Mouse (Mus musculus) thymus, adult 2 months (tissue): Measurements from ENCODE around the gene Gm8126. TPM values are rescaled to one million over a fixed set of nuclear protein-coding genes. Genes with fewer than 3 reads are reported as not detected.
"Not testable (repeated sequence)": the region's sequence is repeated elsewhere in the genome, so short reads cannot be mapped to it uniquely, and the experiment has no call there.

Source experiments
- DNase-seq: peaks from one replicate; pipeline ENCODE4 v3.0.0; 2021
- H3K27ac ChIP-seq: fragments of 200-500 bp; 2 replicates; pipeline ENCODE4 v1.5.1; 2012; ENCODE audit warnings: low read length, control low read depth; ENCODE audit not compliant: control insufficient read depth, insufficient read depth
- H3K27me3 ChIP-seq: fragments of 200-500 bp; 2 replicates; pipeline ENCODE4 v1.6.1; 2012; ENCODE audit warnings: mild to moderate bottlenecking, low read length, moderate library complexity, mixed read lengths; ENCODE audit not compliant: control insufficient read depth, insufficient read depth
- H3K36me3 ChIP-seq: fragments of 200-500 bp; 2 replicates; pipeline ENCODE4 v1.6.1; 2012; ENCODE audit warnings: mild to moderate bottlenecking, low read length, moderate library complexity; ENCODE audit not compliant: control insufficient read depth, insufficient read depth
- H3K4me1 ChIP-seq: fragments of 200-500 bp; replicated peaks from 2 replicates; pipeline ENCODE4 v1.6.1; 2012; ENCODE audit warnings: low read length; ENCODE audit not compliant: control insufficient read depth, insufficient read depth
- H3K4me3 ChIP-seq: fragments of 200-500 bp; 2 replicates; pipeline ENCODE4 v1.5.1; 2012; ENCODE audit warnings: mild to moderate bottlenecking, low read length, control low read depth, moderate library complexity; ENCODE audit not compliant: control insufficient read depth, insufficient read depth
- WGBS: fragments of 180-500 bp; shearing (Covaris S2); methylation state at CpG from one replicate; pipeline ENCODE4 v1.1.7; 2018; 5-methylcytosine and 5-hydroxymethylcytosine counted together
- polyA plus RNA-seq: library from polyadenylated mRNA; depleted of rRNA; stranded (reverse); fragments of >200 nt; gene quantifications from 2 replicates; pipeline ENCODE4 v1.2.3, GENCODE M21; 2012; rRNA removed

Gm8126 gene
- polyA plus RNA-seq: 0.07 TPM in 1 of 2 replicates, not detected in the other

- not testable (repeated sequence) for H3K36me3 ChIP-seq, H3K4me3 ChIP-seq, DNase-seq, H3K4me1 ChIP-seq, H3K27ac ChIP-seq, H3K27me3 ChIP-seq
- 95% methylated on average over 3 of the region's 4 CpGs for WGBS
Observed at GRCm38 (mm10) chr14:43258349-43258748, at the start of gene Gm8126. Gene Gm8126 (plus strand): TSS chr14:43258649.

DNA sequence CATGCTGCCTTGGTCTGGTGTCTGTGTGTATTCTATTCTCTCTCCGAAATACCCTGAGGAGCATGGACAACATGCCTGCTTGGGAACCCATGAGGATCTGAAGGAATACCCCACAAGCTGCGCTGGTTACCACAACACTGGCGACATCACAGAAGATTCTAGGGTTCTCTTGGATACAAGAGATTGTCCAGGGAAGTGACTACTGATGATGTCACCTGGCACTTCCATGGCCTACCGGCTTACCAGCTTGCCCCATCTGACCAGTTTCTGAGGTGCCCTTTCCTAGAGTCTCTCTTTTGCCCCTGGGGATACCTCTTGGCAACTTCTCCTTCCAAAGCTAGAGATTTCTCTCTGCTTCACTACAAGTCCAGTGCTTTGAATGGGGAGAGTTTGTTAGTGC lies 23.2 kb upstream of the Gm8126 start, which contains the start of gene Gm8122:
TSS of gene Gm8122 (minus strand) at position 101 of the 400 bp plus-strand sequence.
- not testable (repeated sequence) for H3K4me1 ChIP-seq, H3K36me3 ChIP-seq, H3K27me3 ChIP-seq, DNase-seq, H3K4me3 ChIP-seq, H3K27ac ChIP-seq
- 94% methylated on average over 4 of the region's 4 CpGs for WGBS

GRCm38 (mm10) chr14:43237769-43238168 lies 20.7 kb upstream of the Gm8126 start:
- not testable (repeated sequence) for H3K27ac ChIP-seq, H3K36me3 ChIP-seq, DNase-seq, H3K27me3 ChIP-seq, H3K4me1 ChIP-seq, H3K4me3 ChIP-seq

GRCm38 (mm10) chr14:43249611-43250170 lies 8.8 kb upstream of the Gm8126 start:
- WGBS: 42% methylated on average over 9 of the region's 12 CpGs
- H3K4me1 ChIP-seq, H3K27ac ChIP-seq, H3K36me3 ChIP-seq, H3K4me3 ChIP-seq, H3K27me3 ChIP-seq: not testable (repeated sequence)
- DNase-seq: peak; percentile 15

DNA sequence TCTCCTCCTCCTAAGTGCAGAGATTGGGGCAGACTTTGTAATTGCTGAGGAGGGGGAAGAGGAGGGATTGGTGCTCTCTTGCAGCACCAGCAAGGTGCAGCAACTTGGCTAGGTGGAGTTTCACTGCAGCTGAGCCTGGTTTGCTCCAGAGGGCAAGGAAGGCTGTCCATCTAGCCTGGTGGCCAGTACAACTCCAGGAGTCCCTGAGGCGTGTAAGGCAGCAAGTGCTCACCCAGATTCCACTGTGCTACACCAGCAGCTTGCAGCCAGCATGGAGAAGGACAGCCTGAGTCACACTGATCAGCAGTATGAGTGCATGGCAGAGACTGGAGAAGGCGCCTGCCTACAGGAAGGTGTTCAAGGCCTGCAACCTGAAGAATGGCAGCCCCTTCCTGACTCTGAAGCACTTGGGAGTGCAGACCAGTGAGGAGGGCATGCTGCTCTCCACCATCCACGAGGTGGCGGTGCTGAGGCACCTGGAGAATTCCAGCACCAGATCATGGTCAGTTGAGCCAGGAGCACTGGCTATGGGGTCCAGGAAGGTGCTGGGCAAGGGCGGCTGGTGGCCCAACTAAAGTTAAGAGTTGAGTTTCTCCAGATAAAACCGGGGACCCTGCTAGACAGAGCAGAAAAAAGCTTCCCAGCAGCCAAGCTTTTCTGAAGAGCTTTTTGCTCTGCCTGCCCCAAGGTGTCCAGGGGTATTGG lies 7.7 kb upstream of the Gm8126 start:
- H3K36me3 ChIP-seq, H3K4me1 ChIP-seq, H3K27me3 ChIP-seq, H3K27ac ChIP-seq, H3K4me3 ChIP-seq: not testable (repeated sequence)
- DNase-seq: peak; percentile 4
- WGBS: 38% methylated on average over 5 of the region's 6 CpGs

DNA sequence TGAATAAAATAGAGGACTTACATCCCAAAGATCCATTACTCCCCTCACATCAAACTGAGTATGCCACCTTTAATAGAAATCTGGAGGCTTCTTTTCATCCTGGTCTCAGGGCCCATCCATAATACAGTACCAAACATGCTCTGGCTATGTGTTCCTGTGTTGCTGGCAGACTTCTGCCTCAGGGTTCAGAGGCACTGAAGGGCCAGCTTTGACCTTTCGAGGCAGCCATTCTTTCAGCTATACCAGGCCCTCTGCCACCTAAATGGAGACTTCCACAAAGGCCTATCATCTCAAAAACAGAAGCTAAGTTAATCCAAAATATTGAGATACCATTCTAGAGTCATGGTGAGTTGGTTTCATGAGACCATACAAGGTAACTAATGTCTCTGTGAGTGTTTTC lies 1.9 kb upstream of the Gm8126 start:
- H3K4me1 ChIP-seq, H3K27ac ChIP-seq, DNase-seq, H3K4me3 ChIP-seq, H3K36me3 ChIP-seq, H3K27me3 ChIP-seq: not testable (repeated sequence)
- WGBS: 50% methylated on average over 1 of the region's 1 CpGs

GRCm38 (mm10) chr14:43263421-43263820 lies 5.0 kb downstream of the Gm8126 start:
- not testable (repeated sequence) for H3K27me3 ChIP-seq, H3K4me3 ChIP-seq, H3K4me1 ChIP-seq, H3K36me3 ChIP-seq, DNase-seq, H3K27ac ChIP-seq
- 93% methylated on average over 3 of the region's 3 CpGs for WGBS

DNA sequence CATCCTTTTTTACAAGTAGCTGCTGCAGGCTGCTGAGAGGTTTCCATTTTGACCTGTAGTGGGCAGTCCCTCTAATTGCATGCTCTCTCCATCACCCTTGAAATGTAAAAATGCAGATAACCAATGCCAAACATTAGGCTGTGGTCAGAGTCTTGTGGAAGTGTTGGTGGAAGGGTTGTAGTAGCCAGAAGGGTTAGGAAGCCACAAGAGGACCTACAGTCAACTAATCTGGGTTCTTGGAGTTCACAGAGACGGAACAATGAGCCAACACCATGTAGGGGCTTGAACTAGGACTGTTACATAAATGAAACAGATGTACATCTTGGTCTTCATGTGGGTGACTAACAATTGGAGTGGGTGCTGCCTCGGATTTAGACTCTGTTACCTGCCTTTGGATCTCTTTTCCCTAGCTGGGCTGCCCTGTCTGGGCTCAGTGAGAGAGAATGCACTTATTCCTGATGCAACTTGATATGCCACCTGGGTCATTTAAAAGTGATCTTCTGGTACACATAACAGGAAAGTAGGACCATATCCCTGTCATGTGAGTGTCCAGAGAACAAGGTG lies 10.2 kb downstream of the Gm8126 start:
- not testable (repeated sequence) for H3K4me1 ChIP-seq, H3K36me3 ChIP-seq, H3K27ac ChIP-seq, DNase-seq, H3K4me3 ChIP-seq, H3K27me3 ChIP-seq
- 47% methylated on average over 2 of the region's 2 CpGs for WGBS

DNA sequence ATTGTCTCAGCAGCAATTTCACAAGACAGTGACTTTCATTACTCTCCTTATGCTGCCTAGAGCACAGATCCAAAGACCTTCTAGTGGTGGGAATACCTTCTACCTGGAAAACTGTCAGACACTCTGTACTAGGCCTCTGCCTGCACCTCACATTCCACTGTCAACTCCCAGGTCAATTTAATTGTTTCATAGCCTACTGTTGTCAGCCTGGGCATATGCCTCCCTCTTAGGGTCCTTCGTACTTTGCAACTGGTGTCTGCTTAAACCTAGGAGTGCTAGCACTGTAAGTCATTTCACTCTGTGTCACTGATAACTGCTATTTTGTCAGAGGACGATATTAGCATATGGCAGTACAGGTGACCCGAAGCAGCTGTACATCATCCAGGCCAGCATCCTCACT lies 10.8 kb downstream of the Gm8126 start:
- H3K27me3 ChIP-seq, H3K4me3 ChIP-seq, H3K4me1 ChIP-seq, H3K36me3 ChIP-seq, DNase-seq, H3K27ac ChIP-seq: not testable (repeated sequence)
- 89% methylated on average over 3 of the region's 3 CpGs for WGBS

DNA sequence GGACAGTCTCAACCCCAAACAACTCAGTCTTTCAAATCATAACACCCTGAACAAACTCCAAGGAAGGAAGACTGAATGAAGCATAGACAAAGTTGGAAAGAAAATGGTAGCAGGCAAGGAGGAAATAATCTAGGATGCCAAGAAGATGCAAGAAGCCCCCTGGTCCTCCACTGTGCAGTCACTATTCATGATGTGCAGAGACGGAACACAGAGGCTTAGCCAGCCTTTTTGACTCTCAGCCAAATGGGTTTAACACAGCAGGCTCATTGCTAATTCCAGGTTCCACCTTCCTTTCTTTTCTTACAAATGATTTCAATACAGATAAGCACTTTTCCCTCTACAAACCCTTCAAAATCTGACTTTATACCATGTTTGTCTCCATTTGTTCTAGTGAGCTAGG lies 14.7 kb downstream of the Gm8126 start:
- not testable (repeated sequence) for H3K4me3 ChIP-seq, H3K27me3 ChIP-seq, DNase-seq, H3K27ac ChIP-seq, H3K4me1 ChIP-seq, H3K36me3 ChIP-seq
- 89% methylated on average over 1 of the region's 1 CpGs for WGBS

- not testable (repeated sequence) for DNase-seq, H3K27ac ChIP-seq, H3K27me3 ChIP-seq, H3K4me1 ChIP-seq, H3K36me3 ChIP-seq, H3K4me3 ChIP-seq
- WGBS: 86% methylated on average over 8 of the region's 8 CpGs
Observed at GRCm38 (mm10) chr14:43274986-43275511, 16.6 kb downstream of the Gm8126 start, which contains the start of gene Gm9732. Gene Gm9732 (plus strand): TSS chr14:43275036.
